Mouse (Mus musculus) heart, postnatal 10 days (tissue): Measurements from ENCODE around the gene Nedd8. TPM values are rescaled to one million over a fixed set of nuclear protein-coding genes. Genes with fewer than 3 reads are reported as not detected.

ENCODE experiments used
- DNase-seq, 2 experiments: peaks; one replicate each; pipeline ENCODE4 v3.0.0; 2021
- intact Hi-C: fragments of 180-260 bp; cut with DNase I; formaldehyde crosslinking; loops from one replicate; pipeline ENCODE4 v1.15.1; 2025
- total RNA-seq, 2 experiments: library from RNA; stranded (reverse); gene quantifications; 2 replicates each; pipeline ENCODE4 v1.2.3; 2021

Gene Nedd8
- total RNA-seq, 2 experiments from 2014 or later = 291 to 295 TPM

DNA sequence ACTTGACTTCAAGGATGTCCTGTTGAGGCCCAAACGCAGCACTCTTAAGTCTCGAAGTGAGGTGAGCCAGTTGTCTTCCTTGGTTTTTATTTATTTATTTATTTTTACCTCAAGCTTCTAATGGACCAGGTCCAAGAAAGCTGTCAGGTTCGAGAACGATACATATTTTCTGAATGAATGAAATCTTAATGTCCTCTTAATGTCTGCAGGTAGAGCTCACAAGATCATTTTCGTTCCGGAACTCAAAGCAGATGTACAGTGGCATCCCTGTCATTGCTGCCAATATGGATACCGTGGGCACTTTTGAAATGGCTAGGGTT lies 777 bp upstream of the Nedd8 start:
- no peak for DNase-seq
- intact Hi-C loops = no loop called here

DNA sequence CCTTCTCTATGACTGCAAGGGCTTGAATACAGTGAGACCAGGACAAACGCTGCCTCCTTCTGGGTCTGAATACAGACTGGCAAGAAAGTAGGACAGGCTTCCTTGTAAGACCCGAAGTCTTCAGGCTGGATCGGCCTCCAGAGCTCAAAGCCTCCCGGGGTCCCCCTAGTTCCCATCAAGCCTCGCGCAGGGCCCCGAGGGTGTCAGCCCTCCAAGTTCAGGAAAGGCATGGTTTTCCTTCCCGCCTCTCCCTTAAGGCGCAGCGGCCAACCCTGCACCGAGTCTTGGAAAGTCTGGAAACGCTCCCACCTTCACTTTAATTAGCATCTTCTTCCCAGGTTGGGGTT lies 465 bp downstream of the Nedd8 start:
- DNase-seq = no peak
- intact Hi-C loops = no loop called here

DNA sequence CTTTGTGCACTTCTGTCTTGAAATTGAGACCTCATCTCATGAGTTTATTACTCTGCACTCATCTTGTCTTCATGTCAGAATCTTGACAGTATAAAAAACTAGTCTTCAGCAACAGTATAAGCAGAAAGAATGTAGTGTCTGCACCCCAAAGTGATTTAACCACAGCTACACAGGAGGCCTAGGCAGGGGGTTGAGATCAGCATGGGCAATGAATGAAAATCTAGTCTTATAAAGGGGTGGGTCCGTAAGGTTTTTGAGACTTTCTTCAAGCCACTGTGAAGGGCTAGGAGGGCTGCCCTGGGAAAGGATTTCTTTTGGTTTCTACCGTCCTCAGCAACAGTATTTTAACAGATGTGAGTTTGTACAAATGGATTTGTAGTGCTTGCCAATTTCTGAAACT lies 11.3 kb downstream of the Nedd8 start:
- intact Hi-C loops = loop anchor here (2.0 kb wide), 1 partner anchor 16 kb away; no protein-coding TSS in a partner anchor
- DNase-seq = no peak

DNA sequence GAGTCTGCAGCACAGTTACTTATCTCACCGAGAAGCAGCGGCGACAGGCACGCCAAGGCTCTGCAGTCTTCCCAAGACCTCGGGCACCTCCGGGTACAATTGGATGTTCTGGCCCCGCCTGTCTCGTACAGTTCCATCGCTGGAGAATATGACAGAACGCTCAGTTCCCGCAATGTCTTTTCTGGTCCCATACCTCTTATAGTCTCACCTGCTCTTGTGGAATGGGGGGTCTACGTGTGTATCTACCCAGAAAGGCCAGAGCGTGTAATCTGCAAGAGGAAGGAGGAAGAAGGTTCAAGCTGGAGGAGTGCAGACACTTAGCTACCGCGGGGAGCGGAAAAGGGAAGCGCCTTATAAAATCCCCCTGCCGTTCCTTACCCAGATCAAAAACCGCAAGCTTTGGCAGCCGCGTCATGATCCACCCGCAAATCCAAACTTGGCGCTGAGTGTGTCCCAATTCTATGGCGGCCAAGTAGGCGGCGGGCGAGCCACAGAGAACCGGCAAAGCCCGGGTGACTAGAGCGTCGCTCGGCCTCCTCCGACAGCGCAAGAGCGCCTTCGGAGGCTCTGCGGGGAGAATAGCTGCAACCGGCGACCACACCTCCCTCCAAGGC lies 11.9 kb downstream of the Nedd8 start, which contains the start of gene Mdp1:
Gene Mdp1 (minus strand): TSS at position 549 of the 614 bp plus-strand sequence.
- intact Hi-C loops = loop anchor here (2.0 kb wide), 1 partner anchor 15 kb away; no protein-coding TSS in a partner anchor
- DNase-seq = peak; percentile 82 to 87

DNA sequence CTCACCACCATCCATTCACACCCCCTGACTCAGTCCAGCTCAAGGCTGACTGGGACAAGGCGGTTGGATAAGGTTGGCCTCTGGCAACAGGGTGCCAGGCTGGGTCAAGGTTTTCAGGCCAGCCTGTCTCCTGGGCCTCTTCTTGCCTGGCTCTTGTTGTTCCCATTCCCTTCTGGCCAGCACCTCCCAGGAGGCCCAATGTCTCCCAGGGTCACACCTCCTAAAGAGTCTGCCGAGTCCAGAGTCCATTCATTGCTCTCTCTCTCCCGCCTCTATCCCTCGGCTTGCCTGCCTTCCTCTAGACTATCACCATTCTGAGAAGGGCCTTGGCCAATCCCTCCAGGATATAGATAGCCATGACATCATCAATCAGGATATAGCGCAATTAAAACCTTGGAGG lies 13.9 kb downstream of the Nedd8 start:
- intact Hi-C loops = no loop called here
- peak in 1 of 2 experiments; percentile 14 for DNase-seq

DNA sequence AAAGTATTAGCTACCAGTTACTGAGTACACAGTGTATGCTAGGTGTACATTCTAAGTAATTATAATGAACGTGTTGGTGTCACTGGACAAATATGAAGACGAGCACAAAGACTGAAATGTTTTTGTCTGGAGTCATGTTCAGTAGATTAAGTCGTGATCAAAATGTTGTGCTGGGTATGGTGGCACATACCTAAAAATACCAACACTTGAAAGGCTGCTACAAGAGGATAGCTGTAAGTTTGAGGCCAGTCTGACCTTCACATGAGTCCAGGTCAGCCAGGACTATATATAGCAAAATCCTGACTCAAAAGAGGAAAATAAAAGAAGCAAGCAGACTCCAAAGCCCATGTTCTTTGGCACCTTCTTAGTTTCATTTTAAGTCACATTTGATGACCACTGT lies 15.0 kb downstream of the Nedd8 start:
- peak; percentile 38 to 45 for DNase-seq
- intact Hi-C loops = no loop called here

DNA sequence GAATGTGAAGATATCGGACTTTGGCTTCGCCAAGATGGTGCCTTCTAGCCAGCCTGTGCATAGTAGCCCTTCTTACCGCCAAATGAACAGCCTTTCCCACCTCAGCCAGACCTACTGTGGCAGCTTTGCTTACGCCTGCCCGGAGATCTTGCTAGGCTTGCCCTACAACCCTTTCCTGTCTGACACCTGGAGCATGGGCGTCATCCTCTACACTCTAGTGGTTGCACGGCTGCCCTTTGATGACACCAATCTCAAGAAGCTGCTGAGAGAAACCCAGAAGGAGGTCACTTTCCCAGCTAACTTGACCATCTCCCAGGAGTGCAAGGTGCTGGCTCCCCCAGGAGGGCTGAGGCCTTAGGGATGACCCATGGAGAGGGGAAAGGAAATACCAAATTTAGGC lies 20.4 kb downstream of the Nedd8 start:
- intact Hi-C loops = no loop called here
- DNase-seq = no peak

DNA sequence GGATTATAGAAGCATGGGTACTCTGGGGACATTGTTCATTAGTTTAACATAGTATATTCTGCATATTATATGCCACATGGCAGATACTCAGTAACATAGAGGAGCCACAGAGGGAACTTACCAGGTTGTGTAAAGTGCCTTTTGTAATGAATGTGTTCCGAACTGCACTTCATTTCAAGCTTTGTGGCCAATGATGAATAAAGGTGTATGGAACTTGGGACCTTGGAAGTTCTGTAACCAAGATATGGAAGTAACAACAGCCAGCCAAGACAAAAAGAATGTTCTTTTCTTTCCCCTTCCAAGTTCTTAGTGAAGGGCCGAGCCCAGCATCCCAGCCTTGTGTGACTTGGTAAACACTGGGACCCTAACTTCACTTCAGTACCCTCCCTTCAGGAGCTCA lies 22.0 kb downstream of the Nedd8 start, which contains the start of gene Tssk4:
Gene Tssk4 (plus strand): TSS at position 301 of the 400 bp plus-strand sequence.
- no peak for DNase-seq
- intact Hi-C loops = no loop called here

DNA sequence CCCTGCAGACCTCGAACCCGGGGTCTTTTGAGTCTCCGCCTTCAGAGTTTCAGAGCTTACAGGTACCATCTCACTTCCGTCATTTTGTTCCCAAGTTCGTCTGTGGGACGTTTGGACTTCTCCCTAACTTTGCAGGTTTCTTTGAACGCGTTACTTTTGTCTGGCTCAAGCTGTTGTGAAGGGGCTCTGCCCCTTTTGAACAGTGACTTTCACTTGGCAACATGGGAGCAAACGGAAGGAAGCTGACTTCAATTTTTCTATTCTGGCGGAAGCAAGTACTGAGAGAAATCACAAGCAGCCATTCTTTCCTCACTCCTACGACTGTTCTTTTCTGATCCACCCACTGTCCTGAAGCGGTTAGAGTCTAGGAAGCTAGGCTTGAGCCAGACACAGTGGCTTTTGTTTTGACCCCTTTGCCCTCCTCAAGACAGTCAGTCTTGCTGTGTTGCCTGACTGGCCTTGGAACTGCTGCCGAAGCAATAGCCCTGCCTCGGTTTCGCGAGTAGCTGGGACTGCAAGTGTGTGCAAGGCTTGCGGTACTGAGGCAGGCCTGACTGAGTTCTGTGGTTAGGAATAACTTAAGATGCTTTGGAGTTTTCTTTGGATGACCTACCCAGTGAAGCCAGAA lies 27.5 kb downstream of the Nedd8 start:
- peak; percentile 38 to 56 for DNase-seq
- intact Hi-C loops = loop anchor here (2.0 kb wide), 1 partner anchor 16 kb away; the partner anchor contains the start of gene Mdp1

DNA sequence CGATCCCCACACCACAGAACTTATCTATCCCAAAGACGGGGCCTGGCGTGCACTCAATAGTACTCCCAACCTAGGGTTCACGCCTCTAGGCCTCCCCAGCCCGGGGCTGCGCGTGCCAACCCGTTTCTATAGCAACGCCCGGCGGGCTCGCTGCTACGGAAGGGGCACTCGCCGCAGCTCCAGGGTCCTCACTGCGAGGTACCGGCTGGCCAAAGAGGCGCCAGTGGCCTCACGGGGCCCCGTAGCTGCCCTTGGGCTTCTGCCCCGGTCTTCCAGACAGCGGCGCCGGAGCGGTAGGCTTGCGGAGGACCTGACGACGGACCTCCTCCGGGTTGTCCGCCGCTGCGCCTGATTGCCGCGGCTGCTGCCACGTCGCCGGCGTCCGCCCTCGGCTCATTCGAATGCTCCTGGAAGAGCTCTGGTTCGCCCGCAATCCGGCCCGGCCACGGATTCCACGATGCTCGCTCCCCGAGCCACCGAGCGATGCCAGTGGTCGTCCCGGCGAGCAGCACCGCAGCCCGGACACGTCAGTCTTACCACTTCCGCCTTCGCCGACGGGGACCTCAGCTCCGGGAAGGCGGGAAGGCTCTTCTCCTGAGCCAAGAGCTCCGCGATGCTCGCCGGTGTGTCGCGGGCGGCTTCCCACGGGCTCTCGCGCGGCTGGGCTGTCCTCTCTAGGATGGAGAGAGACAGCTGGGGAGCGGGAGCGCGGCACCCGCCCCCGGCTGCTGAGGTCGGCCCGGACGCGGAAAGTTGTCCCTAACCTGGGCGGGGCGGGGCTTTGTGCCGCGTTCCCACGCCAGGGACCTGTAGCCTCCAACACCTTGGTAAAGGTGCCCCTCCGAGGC lies 28.6 kb downstream of the Nedd8 start, which contains the start of gene Tm9sf1:
Gene Tm9sf1 (minus strand): TSS at position 747 of the 848 bp plus-strand sequence.
- DNase-seq = peak; percentile 92 to 95
- intact Hi-C loops = no loop called here

DNA sequence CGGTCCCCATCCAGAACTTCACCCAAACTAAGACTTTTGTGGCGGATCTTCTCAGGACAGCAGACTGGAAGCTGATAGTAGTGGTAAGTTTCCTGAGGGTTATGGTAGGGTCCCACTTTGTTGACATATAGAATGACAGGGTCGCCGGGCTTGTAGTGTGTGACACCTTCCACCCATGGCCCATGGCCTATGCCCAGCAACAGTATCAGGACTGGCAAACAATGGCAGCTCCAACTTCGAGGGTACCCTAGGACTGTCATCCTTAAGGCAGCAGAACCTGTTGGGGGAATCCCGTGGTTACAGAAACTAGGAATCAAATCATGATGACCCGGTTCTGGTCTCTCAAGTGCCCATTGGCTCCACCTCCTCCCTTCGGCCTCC lies 29.3 kb downstream of the Nedd8 start:
- intact Hi-C loops = no loop called here
- DNase-seq = no peak

DNA sequence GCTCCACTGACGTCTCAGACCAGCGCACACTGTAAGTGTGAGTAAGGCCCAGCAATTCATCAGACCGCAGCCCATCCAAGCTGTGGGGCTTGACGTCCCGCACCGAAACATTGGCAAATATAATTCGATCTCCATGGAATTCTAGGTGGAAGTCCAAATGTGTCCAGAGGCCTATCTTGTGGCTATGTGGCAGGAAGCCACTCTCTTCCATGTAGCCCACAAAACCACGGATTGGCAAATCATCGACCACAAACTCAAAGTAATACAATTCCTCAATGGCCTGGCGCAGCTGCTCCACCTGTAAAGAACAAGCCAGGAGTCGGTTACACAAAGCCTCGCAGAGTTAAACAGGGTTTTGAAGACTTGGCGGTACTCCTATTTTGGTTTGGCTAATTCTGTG lies 30.6 kb downstream of the Nedd8 start:
- intact Hi-C loops = no loop called here
- DNase-seq = no peak

DNA sequence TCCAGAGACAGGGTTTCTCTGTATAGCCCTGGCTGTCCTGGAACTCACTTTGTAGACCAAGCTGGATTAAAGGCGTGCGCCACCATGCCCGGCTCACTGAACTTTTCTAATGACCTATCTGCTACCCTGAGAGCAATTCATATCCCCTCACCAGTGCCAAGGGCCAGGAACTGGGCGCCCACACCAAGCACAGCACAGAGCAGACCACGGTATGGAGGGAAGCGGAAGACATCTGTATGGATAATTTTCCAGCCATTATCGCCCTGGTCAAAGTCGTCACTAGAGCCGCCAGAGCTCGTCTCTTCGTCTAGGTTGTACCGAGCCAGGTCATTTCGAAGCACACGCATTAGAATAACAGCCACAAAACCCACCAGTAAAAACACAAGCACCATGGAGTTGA lies 31.1 kb downstream of the Nedd8 start:
- intact Hi-C loops = no loop called here
- no peak for DNase-seq

DNA sequence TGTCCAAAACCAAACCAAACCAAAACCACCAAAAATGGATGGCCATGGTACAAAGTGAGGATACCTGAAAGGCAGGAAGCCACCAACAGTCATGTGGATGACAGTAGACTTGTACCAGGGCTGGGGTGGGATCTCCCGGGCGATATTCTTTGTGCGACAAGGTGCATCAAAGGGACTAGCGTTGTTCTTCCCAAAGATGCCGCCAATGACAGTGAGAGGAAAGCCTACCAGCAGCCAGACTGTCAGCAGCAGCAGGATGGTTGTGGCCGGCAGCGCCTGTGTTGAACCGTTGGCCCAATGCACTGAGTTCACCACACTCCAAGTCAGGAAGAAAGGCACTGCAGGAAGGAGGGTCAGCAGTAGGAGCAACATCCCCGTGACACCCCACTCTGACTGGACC lies 34.1 kb downstream of the Nedd8 start, which contains the start of gene Gm49378:
Gene Gm49378 (minus strand): TSS at position 101 of the 400 bp plus-strand sequence.
- DNase-seq = no peak
- intact Hi-C loops = no loop called here

DNA sequence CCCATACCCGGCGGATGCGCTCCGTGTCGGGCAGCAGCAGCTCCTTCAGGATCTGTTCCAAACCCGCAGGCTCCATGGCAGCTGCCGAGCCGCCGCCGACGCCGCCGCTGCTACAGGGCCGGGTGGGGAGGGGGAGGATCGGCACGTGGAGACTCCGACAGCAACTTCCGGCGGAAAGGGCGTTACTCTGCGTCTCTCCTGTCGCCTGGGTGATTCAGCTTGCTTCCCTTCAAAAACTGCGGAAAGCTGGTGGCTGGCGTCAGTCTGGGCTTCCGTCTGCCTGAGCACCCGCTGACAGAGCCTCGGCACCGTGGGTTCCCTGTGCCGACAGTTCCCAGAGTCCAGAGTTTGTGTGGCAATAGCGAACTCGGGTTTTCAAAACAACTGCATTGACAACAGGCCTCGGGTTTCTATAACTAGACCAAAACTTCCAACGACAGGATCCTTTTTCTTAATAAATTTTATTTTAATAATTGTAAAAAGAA lies 36.4 kb downstream of the Nedd8 start, which contains the start of gene Ipo4:
Gene Ipo4 (minus strand): TSS at position 435 of the 485 bp plus-strand sequence.
- intact Hi-C loops = no loop called here
- peak; percentile 91 to 94 for DNase-seq

DNA sequence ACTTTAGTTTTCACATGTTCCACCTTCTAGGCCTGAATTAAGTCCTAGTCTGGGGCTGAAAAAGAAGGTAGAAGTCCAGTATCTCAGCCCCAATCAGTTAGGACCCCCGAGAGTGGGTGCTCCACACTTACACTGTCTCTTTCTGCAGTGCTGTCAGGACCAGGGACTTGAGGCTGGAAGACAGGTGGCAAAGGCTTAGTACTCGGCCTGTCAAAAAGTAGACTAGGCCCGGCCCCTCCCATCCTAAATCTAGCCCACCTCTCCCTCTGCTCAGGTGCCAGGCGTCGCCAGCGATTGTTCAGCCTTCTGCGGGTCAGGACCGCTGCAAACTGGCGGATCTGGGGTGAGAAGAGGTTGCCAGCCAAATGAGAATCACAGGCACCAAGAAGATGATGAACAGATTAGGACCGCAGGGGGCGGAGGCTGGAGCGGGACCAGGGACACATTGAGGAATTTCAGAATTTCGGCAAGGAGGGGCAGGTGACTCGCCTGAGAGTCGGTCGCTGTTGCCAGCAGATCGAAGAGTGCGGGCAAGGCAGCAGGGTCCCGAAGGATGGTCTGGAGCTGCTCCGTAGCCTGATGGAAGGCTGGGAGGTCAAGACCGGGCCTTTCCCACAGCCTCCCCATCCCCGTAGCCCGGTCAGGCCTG lies 36.9 kb downstream of the Nedd8 start:
- DNase-seq = no peak
- intact Hi-C loops = no loop called here

DNA sequence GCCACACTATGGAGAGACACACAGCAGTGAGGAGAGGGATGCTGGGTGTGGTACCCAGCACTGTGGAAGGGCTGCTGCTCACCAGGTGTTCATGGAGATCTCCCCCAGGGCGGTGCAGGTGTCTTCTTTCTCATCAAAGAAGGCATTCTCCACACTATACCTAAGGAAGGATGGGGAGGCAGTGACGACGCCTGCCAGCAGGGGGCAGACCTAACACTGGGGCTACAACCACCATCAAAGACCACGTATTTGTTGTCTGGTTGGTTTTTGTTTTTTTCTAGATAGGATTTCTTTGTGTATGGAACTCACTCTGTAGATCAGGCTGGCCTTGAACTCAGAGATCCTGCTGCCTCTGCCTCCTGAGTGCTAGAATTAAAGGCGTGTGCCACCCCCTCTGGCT lies 42.6 kb downstream of the Nedd8 start:
- DNase-seq = peak; percentile 35 to 69
- intact Hi-C loops = loop anchor here (2.0 to 5.0 kb wide), 2 partner anchors 113 to 128 kb away; partner anchors contain the start of gene Cideb

DNA sequence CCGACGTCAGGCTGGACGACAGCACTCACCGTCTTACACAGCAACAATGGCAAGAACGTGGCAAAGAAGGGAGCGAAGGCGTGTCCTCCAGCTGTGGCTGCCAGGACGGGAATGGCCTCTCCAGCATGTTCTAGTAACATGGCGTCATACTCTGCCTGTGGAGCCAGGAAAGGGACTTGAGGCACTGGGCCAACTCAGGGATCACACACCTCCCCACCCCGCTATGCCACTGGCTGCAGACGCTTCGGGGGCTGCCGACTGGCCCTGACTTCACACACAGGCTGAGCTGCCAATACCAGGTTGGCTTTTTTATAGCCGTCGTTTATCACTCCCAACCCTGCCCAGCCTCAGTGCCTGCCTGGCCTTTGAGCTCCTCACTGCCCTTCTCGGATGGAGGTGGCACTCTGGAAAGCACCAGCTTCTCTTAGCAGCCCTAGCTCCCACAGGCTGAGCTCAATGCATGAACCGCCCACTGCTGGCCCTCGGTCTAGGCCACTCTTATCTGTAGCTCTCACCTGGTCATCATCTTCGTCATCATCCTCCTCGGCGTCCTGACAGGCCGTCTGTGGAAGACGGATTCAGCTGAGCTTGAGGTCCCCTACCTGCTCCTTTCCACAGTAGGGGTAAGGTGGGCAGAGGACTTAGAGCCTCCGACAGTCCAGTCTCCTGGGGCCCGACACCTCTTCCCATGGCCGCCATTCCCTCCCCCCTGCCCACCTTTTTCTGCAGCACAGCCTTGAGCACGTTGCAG lies 43.7 kb downstream of the Nedd8 start:
- intact Hi-C loops = loop anchor here (2.0 to 5.0 kb wide), 2 partner anchors 115 to 129 kb away; partner anchors contain the start of gene Cideb
- peak; percentile 22 to 28 for DNase-seq

DNA sequence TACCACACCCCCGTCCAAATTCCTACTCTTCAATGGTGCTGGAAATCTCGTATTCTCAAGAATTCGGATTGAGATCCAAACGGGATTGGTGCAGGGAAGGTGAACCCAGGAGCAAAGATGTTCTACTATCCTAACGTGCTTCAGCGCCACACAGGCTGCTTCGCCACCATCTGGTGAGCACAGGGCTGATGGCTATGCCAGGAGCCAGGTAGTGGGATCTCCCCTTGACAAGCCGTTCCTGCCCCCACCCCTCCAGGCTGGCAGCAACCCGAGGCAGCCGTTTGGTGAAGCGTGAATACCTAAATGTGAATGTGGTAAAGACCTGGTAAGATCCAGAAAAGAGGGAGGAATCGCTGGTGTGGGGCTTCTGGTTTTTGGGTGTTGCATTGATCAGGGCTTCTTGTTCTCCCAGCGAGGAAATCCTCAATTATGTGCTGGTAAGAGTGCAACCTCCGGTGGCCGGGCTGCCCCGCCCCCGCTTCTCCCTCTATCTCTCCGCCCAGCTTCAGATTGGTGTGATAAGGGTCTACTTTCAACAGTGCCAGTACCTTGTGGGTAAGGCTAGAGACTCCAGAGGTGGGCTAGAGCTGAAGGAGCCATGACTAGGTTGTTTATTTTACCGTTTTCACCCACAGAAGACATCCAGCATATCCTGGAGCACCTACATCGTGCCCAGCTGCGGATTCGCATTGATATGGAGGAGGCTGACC lies 53.3 kb downstream of the Nedd8 start:
- intact Hi-C loops = no loop called here
- no peak for DNase-seq
